Mouse (Mus musculus): ENCODE results near the gene Pphln1.

DNA sequence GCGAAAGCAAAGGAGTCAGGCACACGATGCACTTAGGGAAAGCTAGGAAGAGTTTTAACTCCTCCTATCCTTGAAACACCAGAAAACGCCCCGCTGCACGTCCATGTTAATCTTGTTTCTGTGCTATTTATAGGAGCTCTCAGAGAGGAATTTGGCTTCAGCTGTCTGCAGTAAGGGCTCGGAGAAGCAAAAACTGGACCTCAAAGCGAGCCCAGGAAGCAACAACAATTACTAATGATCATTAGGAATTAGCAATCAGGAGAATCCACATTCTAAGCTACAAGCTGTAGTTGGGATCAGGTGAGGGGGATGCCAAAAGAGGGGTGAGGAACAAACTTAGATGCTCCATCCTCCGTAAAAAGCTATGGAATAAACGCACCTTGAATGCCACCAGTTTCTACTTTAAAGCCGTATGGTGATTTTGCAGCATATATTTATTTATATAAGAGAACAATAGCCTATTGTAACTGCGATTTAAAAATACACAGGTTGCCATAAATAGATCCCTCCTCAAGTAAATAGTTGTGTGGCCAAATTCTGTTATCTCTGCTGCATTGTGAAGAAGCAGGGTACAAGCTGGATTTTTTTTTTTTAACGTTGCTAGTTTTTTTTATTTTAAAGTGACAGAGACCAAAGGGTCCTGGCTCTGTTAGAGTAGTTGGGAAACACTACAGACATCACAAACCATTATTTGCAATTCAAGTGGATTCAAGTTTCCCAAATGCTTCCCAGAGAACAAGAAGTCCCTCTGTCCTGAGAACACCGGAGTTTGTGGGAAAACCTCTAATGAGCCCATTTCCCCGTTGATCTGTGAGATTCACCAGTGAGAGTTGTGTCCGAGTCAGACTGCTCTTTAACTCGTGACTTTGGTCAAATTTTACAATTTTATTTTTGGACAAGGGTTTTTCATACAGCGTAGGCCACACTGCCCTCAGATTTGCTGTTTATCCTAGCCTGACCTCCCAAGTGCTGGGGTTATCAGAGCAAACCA is 122.0 kb downstream of the Pphln1 start:
- TF ChIP-seq CTCF (IDR thresholded peaks at IDR 0.05; ENCODE audit: control insufficient read depth, insufficient read depth, insufficient replicate concordance, low read depth, low read length): no peak
- no peak for TF ChIP-seq POLR2A (IDR thresholded peaks at IDR 0.05; ENCODE audit: control insufficient read depth, low read depth, low read length)
